Mouse (Mus musculus) mouse embryonic stem cell (cell line): ENCODE data around the gene Tanc1.

Experiments used
- in situ Hi-C, 2 experiments: fragments of 300-500 bp; cut with MboI; formaldehyde crosslinking; loops; 1 replicate in 1 of 2; 3 replicates in 1 of 2; pipeline ENCODE4 v1.14.3; 2019 to 2020; ENCODE audit warnings: low sequenced_read_pairs in 2 of 2, low pct_unique_long_range_greater_than_20kb in 1 of 2, mixed read lengths in 1 of 2; ENCODE audit not compliant: unreplicated experiment in 1 of 2

Tanc1 gene

DNA sequence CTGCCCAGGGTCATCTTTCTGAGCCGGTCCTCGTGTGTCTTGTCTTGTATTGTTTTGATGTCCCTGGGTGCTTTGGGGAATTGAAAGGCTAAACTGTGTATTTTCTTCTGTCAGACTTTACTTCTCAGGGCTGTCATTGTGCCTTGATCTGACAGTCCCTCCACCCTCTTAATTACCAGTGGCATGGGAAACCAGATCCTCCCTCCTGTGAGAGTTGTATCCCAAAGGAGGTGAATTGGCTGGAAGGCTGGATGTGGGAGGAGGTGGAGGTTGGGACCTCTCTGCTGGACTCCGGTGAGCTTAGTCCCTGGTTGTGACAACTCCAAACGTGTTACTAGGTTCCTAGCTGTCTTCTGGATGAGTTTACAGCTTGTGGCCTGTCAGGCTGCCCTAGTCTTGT, 60.2 kb downstream of the Tanc1 start:
- in situ Hi-C loops = no loop called here

DNA sequence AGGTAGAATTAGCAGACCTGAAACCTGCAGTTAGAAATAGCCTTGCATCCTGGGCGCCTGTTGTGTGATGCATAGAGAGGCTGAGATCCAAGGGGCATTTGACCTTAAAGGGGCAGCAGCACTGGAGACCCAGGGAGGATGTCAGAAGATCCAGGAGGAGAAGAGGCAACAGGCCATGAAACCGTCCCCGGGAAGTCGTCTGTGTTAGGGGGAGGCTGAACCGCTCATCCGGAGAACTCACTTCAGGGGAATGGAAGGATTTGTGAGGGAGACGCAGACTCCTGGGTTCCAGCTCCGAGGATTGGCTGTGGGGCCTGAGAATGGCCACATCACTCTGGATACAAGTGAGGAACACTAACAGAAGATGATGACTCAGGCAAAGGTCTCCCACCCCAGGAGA, 60.8 kb downstream of the Tanc1 start:
- in situ Hi-C loops = no loop called here

- in situ Hi-C loops = no loop called here
Observed at GRCm38 (mm10) chr2:59673351-59673750, 61.5 kb downstream of the Tanc1 start.

- in situ Hi-C loops = no loop called here
Observed at GRCm38 (mm10) chr2:59673877-59674276, 62.0 kb downstream of the Tanc1 start.

- in situ Hi-C loops = no loop called here
Observed at GRCm38 (mm10) chr2:59675270-59675995, 63.6 kb downstream of the Tanc1 start.

- in situ Hi-C loops = no loop called here
Observed at GRCm38 (mm10) chr2:59676041-59676440, 64.2 kb downstream of the Tanc1 start.

GRCm38 (mm10) chr2:59676442-59676841, 64.6 kb downstream of the Tanc1 start:
- in situ Hi-C loops = no loop called here

- in situ Hi-C loops = no loop called here
Observed at GRCm38 (mm10) chr2:59679424-59680020, 67.7 kb downstream of the Tanc1 start.

- in situ Hi-C loops = no loop called here
Observed at GRCm38 (mm10) chr2:59680736-59681135, 68.9 kb downstream of the Tanc1 start.

DNA sequence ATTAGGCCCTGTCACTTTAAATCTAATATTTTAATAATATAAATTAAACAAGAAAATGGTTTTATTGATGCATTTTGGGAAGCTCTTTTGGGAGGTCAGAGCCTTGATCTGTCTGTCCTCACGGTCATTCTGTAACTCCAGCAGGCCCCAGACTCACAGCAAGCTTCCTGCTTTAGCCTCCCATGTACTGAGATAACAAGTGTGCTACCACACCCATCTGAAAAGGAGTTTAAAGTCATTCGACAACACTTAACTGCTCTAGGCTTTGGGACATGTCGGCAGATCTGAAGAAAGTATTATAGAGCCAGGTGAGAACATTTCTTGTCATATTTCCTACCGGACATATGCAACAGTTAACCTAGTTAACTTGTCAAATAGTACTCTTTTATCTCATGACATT, 69.3 kb downstream of the Tanc1 start:
- in situ Hi-C loops = no loop called here

DNA sequence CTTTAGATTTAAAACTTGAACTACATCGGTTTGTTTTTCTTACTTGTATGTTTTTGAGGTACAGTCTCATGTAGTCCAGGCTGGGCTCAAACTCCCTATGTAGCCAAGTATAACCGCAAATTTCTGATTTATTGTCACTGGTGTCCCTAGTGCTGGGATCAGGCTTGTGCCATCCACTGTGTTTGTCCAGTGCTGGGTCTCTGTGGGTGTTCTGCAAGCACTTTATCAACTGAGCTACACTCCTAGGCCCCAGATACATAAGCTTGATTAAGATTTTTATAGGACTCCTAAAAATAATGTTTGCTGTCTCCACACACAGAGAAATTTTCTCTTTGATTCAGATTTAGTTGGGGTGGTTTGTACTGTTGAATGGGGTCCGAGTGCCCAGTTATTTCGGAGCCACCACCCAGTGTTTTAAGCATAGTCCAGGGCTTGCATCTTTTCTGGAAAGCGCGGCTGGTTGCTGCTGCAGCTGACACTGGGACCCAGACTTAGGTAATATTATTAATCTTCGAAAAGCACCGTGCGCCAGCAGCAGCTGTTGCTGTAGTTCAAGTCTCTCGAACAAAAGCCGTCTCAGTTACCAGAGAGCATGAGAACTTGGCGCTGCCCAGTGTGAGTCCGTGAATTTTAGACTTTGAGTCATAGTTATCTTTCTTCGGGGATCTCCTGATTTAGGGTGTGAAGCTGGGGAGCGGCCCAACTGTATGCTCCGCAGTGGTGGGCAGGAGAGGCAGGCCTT, 73.2 kb downstream of the Tanc1 start:
- in situ Hi-C loops = no loop called here

DNA sequence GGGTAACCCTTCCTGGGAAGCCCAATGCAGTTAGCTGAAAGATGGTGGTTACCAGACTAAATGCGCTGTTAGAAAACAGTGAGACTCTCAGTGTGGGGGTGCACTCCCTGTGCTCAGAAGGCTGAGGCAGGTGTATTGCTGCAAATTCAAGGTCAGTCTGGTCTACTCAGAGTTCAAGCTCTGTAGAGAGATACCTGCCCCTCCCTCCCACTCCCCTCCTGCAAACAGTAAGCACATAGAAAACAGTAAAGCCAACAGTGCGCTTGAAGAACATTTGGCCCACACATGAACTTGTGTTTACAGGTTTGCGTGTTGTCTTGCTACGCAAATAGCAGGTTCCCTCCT, 73.7 kb downstream of the Tanc1 start:
- in situ Hi-C loops = no loop called here

- in situ Hi-C loops = no loop called here
Observed at GRCm38 (mm10) chr2:59688261-59689104, 76.6 kb downstream of the Tanc1 start.

DNA sequence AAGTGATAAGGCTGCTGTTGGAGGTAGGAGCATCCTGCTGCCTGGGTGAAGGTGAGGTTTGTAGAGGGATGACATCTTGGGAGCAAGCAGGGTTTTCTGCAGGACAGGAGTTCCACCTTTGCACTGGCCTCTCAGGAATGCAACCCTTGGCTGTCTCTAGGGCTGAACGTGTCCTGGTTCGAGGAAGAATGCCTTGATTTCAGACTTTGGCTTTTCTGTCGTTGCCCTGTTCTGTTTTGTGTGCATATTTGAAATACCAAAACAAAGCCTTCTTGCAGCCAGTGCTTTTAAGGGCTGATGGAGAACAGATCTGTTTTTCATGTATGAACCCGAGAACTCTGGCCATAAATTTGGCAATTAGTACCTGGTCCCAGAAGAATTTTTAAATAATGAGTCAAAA, 79.3 kb downstream of the Tanc1 start:
- in situ Hi-C loops = no loop called here

GRCm38 (mm10) chr2:59693473-59693872, 81.6 kb downstream of the Tanc1 start:
- in situ Hi-C loops = no loop called here

GRCm38 (mm10) chr2:59697123-59697522, 85.3 kb downstream of the Tanc1 start:
- in situ Hi-C loops = no loop called here

DNA sequence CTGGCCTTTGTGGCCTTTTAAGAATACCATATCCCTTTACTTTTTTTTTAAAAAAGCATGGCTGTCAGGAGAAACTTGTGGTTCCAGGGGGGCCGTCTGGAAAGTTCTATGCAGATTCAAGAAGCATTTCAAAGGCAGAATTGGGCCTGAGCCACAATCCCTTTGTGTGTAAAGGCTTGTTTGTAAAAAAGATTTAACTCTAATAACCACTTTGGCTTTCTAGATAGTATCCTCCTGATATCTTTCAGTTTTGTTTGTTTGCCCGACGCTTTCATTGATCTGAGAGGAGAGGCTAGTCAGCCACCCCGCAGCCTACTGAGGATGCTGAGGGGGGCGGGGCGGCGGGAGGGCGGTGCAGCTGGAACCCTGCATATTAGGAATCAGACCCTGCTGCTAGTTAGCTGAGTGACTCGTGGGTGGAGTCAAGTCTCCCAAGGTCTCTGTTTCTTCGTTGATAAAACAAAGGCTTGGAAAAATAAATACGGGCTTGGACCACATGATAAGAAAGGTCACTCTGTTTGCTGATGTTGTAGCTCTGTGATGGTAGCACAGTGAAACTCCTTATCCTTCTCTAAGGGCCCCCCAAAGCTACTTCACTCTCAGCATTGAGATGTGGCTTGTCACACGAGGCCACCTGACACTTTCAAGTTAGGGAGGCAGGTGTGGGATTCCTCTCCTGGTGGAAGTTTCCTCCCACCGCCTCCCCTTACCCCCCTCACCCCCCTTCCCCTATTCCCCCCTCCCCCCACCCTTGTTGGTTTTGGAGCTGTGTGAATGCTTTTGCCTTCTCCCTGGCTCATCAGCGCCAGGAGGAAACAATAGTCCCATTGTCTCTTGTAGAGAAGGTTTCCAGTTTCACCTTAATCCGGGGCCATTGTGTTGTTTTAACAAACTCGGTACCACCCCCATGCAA, 86.1 kb downstream of the Tanc1 start:
- in situ Hi-C loops = no loop called here

DNA sequence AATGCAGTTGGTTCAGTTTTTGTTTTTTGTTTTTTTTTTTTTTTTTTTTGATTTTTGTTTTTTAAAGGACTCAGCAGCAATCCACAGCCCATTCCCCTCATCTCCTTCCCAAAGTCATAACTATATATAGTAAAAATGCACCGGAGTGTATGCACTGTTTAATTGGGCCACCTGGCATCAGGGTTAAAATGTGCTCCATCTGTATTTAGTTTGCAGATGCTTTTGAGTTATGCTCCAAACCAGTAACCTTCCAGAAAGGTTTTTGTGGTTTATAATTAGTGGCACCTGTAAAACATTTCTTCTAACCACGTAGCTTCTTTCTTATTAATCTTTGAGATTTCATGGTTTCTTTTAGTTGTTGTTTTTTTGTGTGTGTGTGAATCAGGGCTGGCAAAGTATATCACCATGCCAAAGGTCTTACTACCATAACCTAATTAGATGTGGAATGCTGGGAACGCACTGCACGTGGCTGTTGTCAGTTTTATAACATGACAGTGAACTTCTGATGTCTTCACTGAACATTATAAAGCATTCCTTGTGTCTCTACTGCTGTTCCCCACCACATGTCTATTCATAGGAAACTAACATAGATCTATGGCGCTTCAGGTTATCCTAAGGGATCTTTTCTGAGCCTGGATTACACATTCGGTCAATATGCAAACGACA, 86.9 kb downstream of the Tanc1 start:
- in situ Hi-C loops = no loop called here
